In genomic region chr5:89881425-89881824, GRCm38 (mm10) we compare ENCODE assay signal across 8 mouse cellular contexts. TPM values are rescaled to one million over a fixed set of nuclear protein-coding genes. Genes with fewer than 3 reads are reported as not detected.
DNase-seq lines count a peak whose midpoint lies in the region; ATAC-seq lines count a peak whose summit lies in the region.

No protein-coding gene starts in this region.

- H3K27me3 ChIP-seq in heart, embryonic 15.5 days = no peaks in the 10 kb centered on the region
- no peaks in the 10 kb centered on the region for H3K27me3 ChIP-seq in embryonic facial prominence, embryonic 15.5 days
- H3K27me3 ChIP-seq in intestine, embryonic 16.5 days (replicated peaks; ENCODE audit: control insufficient read depth, insufficient read depth, low read length) = no peaks in the 10 kb centered on the region
- H3K27me3 ChIP-seq in midbrain, embryonic 15.5 days (replicated peaks) = 0 out of 2 replicates have a peak, but pooled peaks cover 4% of the 10 kb centered on the region

- 30% methylated on average over 4 of the region's 4 CpGs for WGBS in heart, embryonic 15.5 days
- 31% methylated on average over 4 of the region's 4 CpGs for WGBS in embryonic facial prominence, embryonic 15.5 days
- 45% methylated on average over 4 of the region's 4 CpGs for WGBS in intestine, embryonic 16.5 days
- WGBS in midbrain, embryonic 15.5 days = 43% methylated on average over 4 of the region's 4 CpGs

- no peaks in the 10 kb centered on the region for H3K36me3 ChIP-seq in heart, embryonic 15.5 days
- no peaks in the 10 kb centered on the region for H3K36me3 ChIP-seq in embryonic facial prominence, embryonic 15.5 days
- H3K36me3 ChIP-seq in intestine, embryonic 16.5 days (ENCODE audit: control insufficient read depth, insufficient read depth, low read length) = no peaks in the 10 kb centered on the region
- no peaks in the 10 kb centered on the region for H3K36me3 ChIP-seq in midbrain, embryonic 15.5 days (replicated peaks)

- H3K4me1 ChIP-seq in heart, embryonic 15.5 days (replicated peaks) = peaks cover 15% of the 10 kb centered on the region
- H3K4me1 ChIP-seq in embryonic facial prominence, embryonic 15.5 days = peaks cover 8% of the 10 kb centered on the region
- H3K4me1 ChIP-seq in intestine, embryonic 16.5 days (ENCODE audit: control insufficient read depth, insufficient read depth, low read length) = no peaks in the 10 kb centered on the region
- H3K4me1 ChIP-seq in midbrain, embryonic 15.5 days = peaks cover 8% of the 10 kb centered on the region

- peak overlapping the region; percentile 100 for H3K4me2 ChIP-seq in heart, embryonic 15.5 days
- H3K4me2 ChIP-seq in embryonic facial prominence, embryonic 15.5 days (replicated peaks) = peak overlapping the region; percentile 100
- peak overlapping the region; percentile 100; the same call in 1 of the 2 replicates for H3K4me2 ChIP-seq in intestine, embryonic 16.5 days (ENCODE audit: low read depth, low read length)
- peak overlapping the region; percentile 100 for H3K4me2 ChIP-seq in midbrain, embryonic 15.5 days

- H3K4me3 ChIP-seq in heart, embryonic 15.5 days = peak overlapping the region; percentile 89; the same call in 1 of the 2 replicates
- no peak overlapping the region; the same call in 1 of the 2 replicates for H3K4me3 ChIP-seq in embryonic facial prominence, embryonic 15.5 days (replicated peaks)
- H3K4me3 ChIP-seq in intestine, embryonic 16.5 days (ENCODE audit: low read length) = no peak overlapping the region
- H3K4me3 ChIP-seq in midbrain, embryonic 15.5 days = peak overlapping the region; percentile 55

- no peak for ATAC-seq in heart, embryonic 15.5 days (replicated peaks; ENCODE audit: insufficient number of reproducible peaks, insufficient read depth, low FRiP score, low read depth)
- no peak for ATAC-seq in embryonic facial prominence, embryonic 15.5 days (ENCODE audit: insufficient number of reproducible peaks, low FRiP score, low TSS enrichment, low read depth)
- no peak for ATAC-seq in intestine, embryonic 16.5 days
- ATAC-seq in midbrain, embryonic 15.5 days (replicated peaks) = no peak
- no peak for ATAC-seq in erythroblast, adult 5-6 weeks (replicated peaks; ENCODE audit: low FRiP score, poor library complexity, severe bottlenecking)

- DNase-seq in heart, postnatal 4 days = no peak
- no peak for DNase-seq in cerebellum, adult 9-11 months
- DNase-seq in cerebellum, adult 11-12 months = no peak

- no peak overlapping the region for H3K9ac ChIP-seq in heart, embryonic 15.5 days
- H3K9ac ChIP-seq in embryonic facial prominence, embryonic 15.5 days = no peak overlapping the region
- no peak overlapping the region for H3K9ac ChIP-seq in intestine, embryonic 16.5 days (ENCODE audit: low read depth, low read length)
- H3K9ac ChIP-seq in midbrain, embryonic 15.5 days = no peak overlapping the region

- H3K27ac ChIP-seq in heart, embryonic 15.5 days = peak overlapping the region; percentile 11; the same call in 1 of the 2 replicates
- H3K27ac ChIP-seq in embryonic facial prominence, embryonic 15.5 days (replicated peaks) = no peak overlapping the region
- no peak overlapping the region for H3K27ac ChIP-seq in intestine, embryonic 16.5 days (ENCODE audit: low read length)
- no peak overlapping the region for H3K27ac ChIP-seq in midbrain, embryonic 15.5 days

- H3K9me3 ChIP-seq in heart, embryonic 15.5 days (replicated peaks) = no peaks in the 10 kb centered on the region
- no peaks in the 10 kb centered on the region for H3K9me3 ChIP-seq in embryonic facial prominence, embryonic 15.5 days (replicated peaks)
- H3K9me3 ChIP-seq in intestine, embryonic 16.5 days (ENCODE audit: control insufficient read depth, low read length) = no peaks in the 10 kb centered on the region
- no peaks in the 10 kb centered on the region for H3K9me3 ChIP-seq in midbrain, embryonic 15.5 days

RNA-seq across cellular contexts. Expression of gene Adamts3, which starts 1.7 kb away (rescaled TPM):
- 2.5 and 3.1 TPM in 2 replicates for polyA plus RNA-seq in heart, embryonic 15.5 days (2015; fragmentation: Nextera tagmentation; extraction: Ambion mirVana)
- 10 to 100 TPM; 10.4 to 12.7 TPM for total RNA-seq in heart, postnatal 4 days (2021)
- 2.9 and 4.3 TPM in 2 replicates for polyA plus RNA-seq in embryonic facial prominence, embryonic 15.5 days (2015; fragmentation: Nextera tagmentation; extraction: Ambion mirVana)
- polyA plus RNA-seq in intestine, embryonic 16.5 days (2015; fragmentation: Nextera tagmentation; extraction: Ambion mirVana) = 1.4 and 1.5 TPM in 2 replicates
- 3.3 and 3.7 TPM in 2 replicates for polyA plus RNA-seq in midbrain, embryonic 15.5 days (2015; fragmentation: Nextera tagmentation; extraction: Ambion mirVana)
- 0.42 and 1.9 TPM in 2 replicates for total RNA-seq in erythroblast, adult 5-6 weeks (2015; ENCODE audit: low replicate concordance)
- total RNA-seq in erythroblast, adult 5-6 weeks (2017; ENCODE audit: low replicate concordance) = 0.68 and 1.7 TPM in 2 replicates

Comparison
In these comparisons a context has a peak if more than half of its experiments do, and no peak if none do; other contexts are left out.
1. H3K4me3 ChIP-seq: peak in heart, embryonic 15.5 days (single experiment) and midbrain, embryonic 15.5 days (single experiment); none in embryonic facial prominence, embryonic 15.5 days (single experiment) and intestine, embryonic 16.5 days (single experiment).
2. Peak in every context shown above with its lines, with median percentiles within 50 percentile points of each other: H3K4me2 ChIP-seq.